Mouse (Mus musculus) CH12.LX (cell line): ENCODE measurements around the gene Qrich1. TPM values are rescaled to one million over a fixed set of nuclear protein-coding genes. Genes with fewer than 3 reads are reported as not detected.

ENCODE experiments used
- DNase-seq: peaks from one replicate; pipeline ENCODE4 v3.0.0-alpha.2; 2013; ENCODE audit errors: extremely low read depth
- H3K27ac ChIP-seq: 2 replicates; pipeline ENCODE4 v1.5.1; 2012; ENCODE audit warnings: low read depth, mild to moderate bottlenecking, control low read depth, moderate library complexity; ENCODE audit not compliant: insufficient read depth
- H3K27me3 ChIP-seq: replicated peaks from 2 replicates; pipeline ENCODE3; 2012; ENCODE audit warnings: inconsistent platforms
- H3K36me3 ChIP-seq, 2 experiments: replicated peaks in 1 of 2; 2 replicates each; pipeline versions ENCODE3 to v1.6.1; 2012; ENCODE audit warnings: inconsistent platforms in 1 of 2, low read length in 1 of 2, mild to moderate bottlenecking in 1 of 2, mixed read lengths in 1 of 2, moderate library complexity in 1 of 2; ENCODE audit not compliant: control insufficient read depth in 1 of 2, insufficient read depth in 1 of 2
- H3K4me1 ChIP-seq, 2 experiments: 2 replicates each; pipeline ENCODE4 v1.6.1; 2012; ENCODE audit warnings: inconsistent platforms in 1 of 2, moderate library complexity in 1 of 2; ENCODE audit not compliant: insufficient read depth in 2 of 2, control insufficient read depth in 1 of 2
- H3K4me2 ChIP-seq: 2 replicates; pipeline ENCODE4 v1.6.1; 2012; ENCODE audit warnings: low read depth, mild to moderate bottlenecking, control low read depth; ENCODE audit not compliant: poor library complexity, insufficient read depth, severe bottlenecking
- H3K4me3 ChIP-seq, 3 experiments: fragments of 150-350 bp in 1 of 3; sonication (generic) in 1 of 3; replicated peaks in 1 of 3; 2 replicates each; pipeline versions ENCODE3 to v1.5.1; 2011 to 2012; ENCODE audit warnings: low read depth in 2 of 3, low read length in 2 of 3, mild to moderate bottlenecking in 2 of 3, moderate library complexity in 2 of 3, control low read depth in 1 of 3, improper control_type of control experiment in 1 of 3, inconsistent platforms in 1 of 3, mixed read lengths in 1 of 3; ENCODE audit not compliant: poor library complexity in 1 of 3
- H3K79me2 ChIP-seq: replicated peaks from 2 replicates; pipeline ENCODE4 v1.6.1; 2012; ENCODE audit warnings: mild to moderate bottlenecking, moderate library complexity; ENCODE audit not compliant: control insufficient read depth, poor library complexity, insufficient read depth, severe bottlenecking; ENCODE audit errors: extremely low read depth
- H3K9ac ChIP-seq: 2 replicates; pipeline ENCODE4 v1.6.1; 2012; ENCODE audit warnings: low read depth, mild to moderate bottlenecking, control low read depth, moderate library complexity; ENCODE audit not compliant: insufficient read depth
- H3K9me3 ChIP-seq: replicated peaks from 2 replicates; pipeline ENCODE3; 2012; ENCODE audit warnings: low read length, inconsistent platforms, mixed read lengths
- CHD1 ChIP-seq: IDR thresholded peaks from 2 replicates; pipeline ENCODE4 v1.6.1; 2012; ENCODE audit warnings: low read depth, low read length, improper control_type of control experiment, inconsistent platforms
- CHD2 ChIP-seq: IDR thresholded peaks from 2 replicates; pipeline ENCODE4 v1.6.1; 2011; ENCODE audit warnings: low read length, improper control_type of control experiment
- CTCF ChIP-seq, 2 experiments: IDR thresholded peaks in 1 of 2; conservative IDR thresholded peaks in 1 of 2; 2 replicates each; pipeline ENCODE4 v1.5.1; 2011 to 2012; ENCODE audit warnings: low read depth in 2 of 2, low read length in 2 of 2, improper control_type of control experiment in 1 of 2, inconsistent platforms in 1 of 2, mild to moderate bottlenecking in 1 of 2, moderate library complexity in 1 of 2
- ETS1 ChIP-seq: conservative IDR thresholded peaks from 2 replicates; pipeline ENCODE4 v1.6.1; 2012; ENCODE audit warnings: low read depth, mild to moderate bottlenecking, inconsistent platforms, low read length, improper control_type of control experiment, moderate library complexity
- IRF4 ChIP-seq: IDR thresholded peaks from 2 replicates; pipeline ENCODE4 v1.6.1; 2014; ENCODE audit warnings: low read depth, mild to moderate bottlenecking, inconsistent platforms, low read length, improper control_type of control experiment
- JUND ChIP-seq: conservative IDR thresholded peaks from 2 replicates; pipeline ENCODE4 v1.6.1; 2011; ENCODE audit warnings: low read depth, low read length, improper control_type of control experiment
- KAT2A ChIP-seq: IDR thresholded peaks from 2 replicates; pipeline ENCODE4 v1.6.1; 2012; ENCODE audit warnings: low read length, improper control_type of control experiment, inconsistent platforms; ENCODE audit not compliant: insufficient replicate concordance
- MAFK ChIP-seq: IDR thresholded peaks from 2 replicates; pipeline ENCODE4 v1.6.1; 2011; ENCODE audit warnings: low read length, improper control_type of control experiment; ENCODE audit not compliant: insufficient replicate concordance
- MAZ ChIP-seq: IDR thresholded peaks from 2 replicates; pipeline ENCODE4 v1.6.1; 2012; ENCODE audit warnings: low read depth, mild to moderate bottlenecking, inconsistent platforms, low read length, improper control_type of control experiment, moderate library complexity
- MEF2A ChIP-seq: IDR thresholded peaks from 2 replicates; pipeline ENCODE4 v1.6.1; 2014; ENCODE audit warnings: low read depth, mild to moderate bottlenecking, inconsistent platforms, low read length, improper control_type of control experiment, borderline replicate concordance
- NELFE ChIP-seq: IDR thresholded peaks from 2 replicates; pipeline ENCODE4 v1.6.1; 2011; ENCODE audit warnings: low read depth, low read length, improper control_type of control experiment
- POLR2AphosphoS2 ChIP-seq: IDR thresholded peaks from 2 replicates; pipeline ENCODE4 v1.6.1; 2011; ENCODE audit warnings: low read depth, low read length, improper control_type of control experiment
- SIN3A ChIP-seq: IDR thresholded peaks from 2 replicates; pipeline ENCODE4 v1.6.1; 2012; ENCODE audit warnings: low read length, improper control_type of control experiment, inconsistent platforms
- TCF12 ChIP-seq: IDR thresholded peaks from 2 replicates; pipeline ENCODE4 v1.6.1; 2014; ENCODE audit warnings: low read depth, mild to moderate bottlenecking, inconsistent platforms, low read length, improper control_type of control experiment
- UBTF ChIP-seq: IDR thresholded peaks from 2 replicates; pipeline ENCODE4 v1.6.1; 2012; ENCODE audit warnings: low read depth, mild to moderate bottlenecking, inconsistent platforms, low read length, improper control_type of control experiment, moderate library complexity
- USF2 ChIP-seq: conservative IDR thresholded peaks from 2 replicates; pipeline ENCODE4 v1.6.1; 2011; ENCODE audit warnings: low read depth, low read length, improper control_type of control experiment
- ZKSCAN1 ChIP-seq: IDR thresholded peaks from 2 replicates; pipeline ENCODE4 v1.6.1; 2012; ENCODE audit warnings: low read depth, inconsistent platforms, low read length, improper control_type of control experiment, borderline replicate concordance
- ZMIZ1 ChIP-seq: IDR thresholded peaks from 2 replicates; pipeline ENCODE4 v1.6.1; 2012; ENCODE audit warnings: low read depth, mild to moderate bottlenecking, inconsistent platforms, low read length, improper control_type of control experiment
- dilution Hi-C: fragments of 300-500 bp; cut with MboI; formaldehyde crosslinking; loops from 2 replicates; pipeline ENCODE4 v1.14.3; 2020; ENCODE audit warnings: low sequenced_read_pairs; ENCODE audit not compliant: extremely low pct_unique_long_range_greater_than_20kb, extremely low pct_ligation_motif_present
- in situ Hi-C: fragments of 300-500 bp; cut with MboI; formaldehyde crosslinking; loops from 3 replicates; pipeline ENCODE4 v1.14.3; 2019; ENCODE audit warnings: low sequenced_read_pairs, low pct_ligation_motif_present, low pct_unique_long_range_greater_than_20kb, mixed read lengths
- polyA plus RNA-seq: library from polyadenylated mRNA; unstranded; fragments of >175 nt; gene quantifications from 2 replicates; pipeline ENCODE4 v1.2.1, GENCODE M21; 2012; ENCODE audit warnings: low read depth; ENCODE audit not compliant: insufficient read length
- total RNA-seq, 2 experiments: library from RNA; depleted of rRNA; stranded (reverse); fragments of 300-350 nt in 1 of 2; fragments of >200 nt in 1 of 2; gene quantifications; 2 replicates each; pipeline ENCODE4 v1.2.3; 2012 to 2014

Qrich1 gene
- total and polyA plus RNA-seq, 3 experiments, result 72.1 to 117 (median 104) TPM

- TF ChIP-seq CHD1, result peak; percentile 37; the same call in 1 of the 2 replicates
- TF ChIP-seq ZKSCAN1, result no peak
- TF ChIP-seq ZMIZ1, result peak; percentile 99
- TF ChIP-seq POLR2AphosphoS2, result peak; percentile 87; the same call in 1 of the 2 replicates
- TF ChIP-seq TCF12, result peak; percentile 85
- TF ChIP-seq ETS1, result peak; percentile 20; the same call in 1 of the 2 replicates
- TF ChIP-seq NELFE, result peak; percentile 100
- peak; percentile 64 for TF ChIP-seq IRF4
- no peak for TF ChIP-seq USF2
- TF ChIP-seq JUND, result no peak
- peak; percentile 65 for TF ChIP-seq MAZ
- no peak for TF ChIP-seq UBTF
- TF ChIP-seq SIN3A, result peak; percentile 91
- no peak for TF ChIP-seq MAFK
- TF ChIP-seq CHD2, result peak; percentile 43; the same call in 1 of the 2 replicates
These were observed 50.5 kb downstream of the Qrich1 start, which contains the start of gene Ndufaf3 (continued) for GRCm38 (mm10) chr9:108566815-108567776.

DNA sequence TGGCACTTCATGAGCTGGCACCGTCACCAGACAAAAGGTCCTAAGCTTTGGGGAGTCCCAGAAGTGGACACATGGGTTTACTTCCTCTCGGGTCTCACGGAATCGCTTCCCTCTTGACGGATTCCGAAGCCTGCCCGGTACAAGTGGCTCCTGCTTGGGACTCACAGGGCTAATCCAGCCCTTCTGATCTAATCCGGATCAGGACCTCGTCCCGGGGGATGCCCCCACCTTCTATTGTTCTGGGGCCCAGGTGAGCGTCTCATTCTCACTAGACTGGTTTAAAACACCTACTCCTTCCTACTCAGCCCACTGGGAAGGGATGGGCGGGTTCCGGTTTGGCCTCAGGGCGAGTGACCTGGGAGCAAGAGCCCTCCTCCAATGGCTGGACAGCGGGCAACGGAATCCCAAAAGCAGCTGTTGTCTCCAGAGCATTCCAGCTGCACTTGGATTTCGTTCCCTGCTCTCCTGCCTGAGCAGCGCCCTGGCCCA, 51.4 kb downstream of the Qrich1 start:
- Histone ChIP-seq H3K27ac (peak overlapping the region; percentile 95), H3K4me1 (peaks cover 7 to 38% of the 10 kb centered on the region in 2 experiments), H3K36me3 (peaks cover 49 to 56% of the 10 kb centered on the region in 2 experiments), H3K79me2 (0 out of 2 replicates have a peak, but pooled peaks cover 3% of the 10 kb centered on the region), H3K4me3 (peak overlapping the region; percentile 64 to 90 (median 73)), H3K27me3 (no peaks in the 10 kb centered on the region), H3K9me3 (no peaks in the 10 kb centered on the region), H3K9ac (peak overlapping the region; percentile 61), H3K4me2 (peak overlapping the region; percentile 81)
- dilution Hi-C loops (no loop called here), in situ Hi-C loops (no loop called here)
- TF ChIP-seq CTCF (conservative IDR thresholded peaks at IDR 0.05 in 1 of 2, IDR thresholded peaks at IDR 0.05 in 1 of 2; ENCODE audit: low read depth in 2 of 2, low read length in 2 of 2) (no peak), MEF2A (no peak), KAT2A (0 out of 2 replicates have a peak, but pooled peaks have one; percentile 63), CHD2 (0 out of 2 replicates have a peak, but pooled peaks have one; percentile 28)
- DNase-seq, result peak; percentile 39
